26 mouse cellular contexts compared by ENCODE assay signal in genomic region chr8:70519043-70519442, GRCm38 (mm10).
"Had no signal": no experiment of that assay in that cellular context is flagged by ENCODE, and none has a peak within 500 bp of the region (broad histone marks: within the 10 kb centered on the region; RNA-seq: fewer than 3 reads in every experiment).

No protein-coding gene starts in this region.

- H3K9ac ChIP-seq: heart, embryonic 12.5 days; hindbrain, embryonic 12.5 days; hindbrain, embryonic 14.5 days; intestine, embryonic 15.5 days; limb, embryonic 12.5 days; liver, embryonic 13.5 days had no signal

- DNase-seq: gastrocnemius, adult 2 months; gastrocnemius, postnatal 10 days; gastrocnemius, postnatal 25 days; heart, adult 18-20 months; heart, postnatal 10 days; heart, postnatal 4 days; kidney, adult 18-20 months; kidney, adult 8-10 months; kidney, postnatal 10 days; kidney, postnatal 25 days; kidney, postnatal 4 days; layer of hippocampus, adult 9-11 months; liver; liver, embryonic 13.5 days had no signal

- H3K27ac ChIP-seq: gastrocnemius, adult 2 months; heart, embryonic 10.5 days; hindbrain, embryonic 10.5 days; hindbrain, embryonic 12.5 days; hindbrain, embryonic 14.5 days; intestine, embryonic 15.5 days; limb, embryonic 10.5 days; limb, embryonic 12.5 days had no signal

- H3K9me3 ChIP-seq: heart, embryonic 10.5 days; heart, embryonic 12.5 days; hindbrain, embryonic 10.5 days; hindbrain, embryonic 12.5 days; intestine, embryonic 15.5 days; limb, embryonic 10.5 days; limb, embryonic 12.5 days; liver, embryonic 13.5 days had no signal

- H3K27me3 ChIP-seq: heart, embryonic 12.5 days; hindbrain, embryonic 12.5 days; intestine, embryonic 15.5 days; limb, embryonic 12.5 days; liver, embryonic 13.5 days had no signal

- H3K4me2 ChIP-seq: heart, embryonic 12.5 days; hindbrain, embryonic 12.5 days; hindbrain, embryonic 14.5 days; intestine, embryonic 15.5 days; limb, embryonic 12.5 days; liver, embryonic 11.5 days; liver, embryonic 13.5 days had no signal

- ATAC-seq: hindbrain, embryonic 16.5 days; inflammation-experienced regulatory T-cells, adult 6 months; intestine, embryonic 15.5 days; intestine, postnatal 0 days had no signal

- H3K4me3 ChIP-seq: gastrocnemius, adult 2 months; heart, embryonic 10.5 days; heart, embryonic 12.5 days; hindbrain, embryonic 12.5 days; intestine, embryonic 15.5 days; limb, embryonic 10.5 days; limb, embryonic 12.5 days; liver, embryonic 13.5 days had no signal
